Mouse (Mus musculus) hematopoietic multipotent progenitor cell, adult 10-12 weeks (in vitro differentiated cells): ENCODE results near the gene Stkld1. TPM values are rescaled to one million over a fixed set of nuclear protein-coding genes. Genes with fewer than 3 reads are reported as not detected.

ENCODE experiments used
- polyA plus RNA-seq: library from polyadenylated mRNA; stranded (reverse); fragments of >175 nt; gene quantifications from 2 replicates; pipeline ENCODE4 v1.2.3, GENCODE M21; 2012; ENCODE audit warnings: low replicate concordance

Gene Stkld1
- polyA plus RNA-seq, result 0.08 and 0.20 TPM in 2 replicates

GRCm38 (mm10) chr2:26933304-26934055 lies at the start of gene Stkld1, which contains the start of gene Surf4:
Gene Stkld1 (plus strand): TSS chr2:26934047.
Gene Surf4 (minus strand): TSS chr2:26933928.

GRCm38 (mm10) chr2:26902467-26903220 lies 31.2 kb upstream of the Stkld1 start, which contains the start of gene Surf6:
Gene Surf6 (minus strand): TSS chr2:26902879.

GRCm38 (mm10) chr2:26910124-26910993 lies 23.5 kb upstream of the Stkld1 start, which contains the start of the genes Med22 and Rpl7a:
Gene Med22 (minus strand): TSS chr2:26910677.
Gene Rpl7a (plus strand): TSS chr2:26910764.

GRCm38 (mm10) chr2:26915927-26916728 lies 17.7 kb upstream of the Stkld1 start, which contains the start of the genes Surf2 and Surf1:
Gene Surf2 (plus strand): TSS chr2:26916367.
Gene Surf1 (minus strand): TSS chr2:26916530.

GRCm38 (mm10) chr2:26963923-26964723 lies 30.3 kb downstream of the Stkld1 start, which contains the start of gene Rexo4:
Gene Rexo4 (minus strand): TSS chr2:26964386.

GRCm38 (mm10) chr2:26973116-26973515 lies 39.3 kb downstream of the Stkld1 start, which contains the start of gene Adamts13:
Gene Adamts13 (plus strand): TSS chr2:26973416.

Other genes with a start within 250 kb of the Stkld1 start
- gene Abo, start 69.1 kb upstream of the Stkld1 start, polyA plus RNA-seq, result not detected in 2 replicates
- gene Surf6, start 31.2 kb upstream of the Stkld1 start, polyA plus RNA-seq, result 17.3 and 24.2 TPM in 2 replicates
- gene Med22, start 23.4 kb upstream of the Stkld1 start, polyA plus RNA-seq, result 30.0 and 42.0 TPM in 2 replicates
- gene Rpl7a, start 23.3 kb upstream of the Stkld1 start, polyA plus RNA-seq, result 1,773 and 2,822 TPM in 2 replicates
- gene Surf2, start 17.7 kb upstream of the Stkld1 start, polyA plus RNA-seq, result 3.5 and 9.7 TPM in 2 replicates
- gene Surf1, start 17.5 kb upstream of the Stkld1 start, polyA plus RNA-seq, result 16.2 and 34.5 TPM in 2 replicates
- 81.8 and 126 TPM in 2 replicates for gene Surf4, start 119 bp upstream of the Stkld1 start, polyA plus RNA-seq
- gene Rexo4, start 30.3 kb downstream of the Stkld1 start, polyA plus RNA-seq, result 114 and 123 TPM in 2 replicates
- gene Adamts13, start 39.4 kb downstream of the Stkld1 start, polyA plus RNA-seq, result 0.13 and 0.31 TPM in 2 replicates
- gene Cacfd1, start 75.9 kb downstream of the Stkld1 start, polyA plus RNA-seq, result 13.2 and 37.1 TPM in 2 replicates
- gene Slc2a6, start 94.0 kb downstream of the Stkld1 start, polyA plus RNA-seq, result 18.4 and 23.1 TPM in 2 replicates
- not detected in 2 replicates for gene Mymk, start 138.1 kb downstream of the Stkld1 start, polyA plus RNA-seq
- 0.08 and 1.0 TPM in 2 replicates for gene Adamtsl2, start 145.3 kb downstream of the Stkld1 start, polyA plus RNA-seq
- gene Fam163b, start 208.4 kb downstream of the Stkld1 start, polyA plus RNA-seq, result 0.07 TPM in 1 of 2 replicates, not detected in the other
- gene Dbh, start 231.2 kb downstream of the Stkld1 start, polyA plus RNA-seq, result not detected in 2 replicates